Mouse (Mus musculus): ENCODE data around the gene Slc25a10.

Gene Slc25a10

DNA sequence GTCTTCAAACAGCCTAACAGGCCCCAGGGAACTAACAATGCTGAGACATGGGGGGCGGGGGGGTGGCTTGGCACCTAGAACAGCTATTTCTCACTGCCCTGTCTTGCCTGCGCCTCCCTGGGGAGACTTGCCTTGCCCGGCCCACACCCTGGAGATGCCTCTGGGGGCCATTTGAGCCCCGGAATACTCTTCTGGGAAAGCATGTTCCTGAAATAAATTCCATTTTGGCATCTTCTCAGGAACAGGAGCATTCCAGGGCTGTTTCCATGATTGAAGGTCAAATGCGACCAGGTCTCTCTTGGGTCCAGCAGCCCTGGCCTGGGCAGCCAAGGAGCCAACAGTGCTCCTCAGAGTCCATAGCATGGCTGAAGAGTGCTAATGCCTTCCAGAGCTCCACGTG lies 50.7 kb downstream of the Slc25a10 start:
- no peak for DNase-seq

DNA sequence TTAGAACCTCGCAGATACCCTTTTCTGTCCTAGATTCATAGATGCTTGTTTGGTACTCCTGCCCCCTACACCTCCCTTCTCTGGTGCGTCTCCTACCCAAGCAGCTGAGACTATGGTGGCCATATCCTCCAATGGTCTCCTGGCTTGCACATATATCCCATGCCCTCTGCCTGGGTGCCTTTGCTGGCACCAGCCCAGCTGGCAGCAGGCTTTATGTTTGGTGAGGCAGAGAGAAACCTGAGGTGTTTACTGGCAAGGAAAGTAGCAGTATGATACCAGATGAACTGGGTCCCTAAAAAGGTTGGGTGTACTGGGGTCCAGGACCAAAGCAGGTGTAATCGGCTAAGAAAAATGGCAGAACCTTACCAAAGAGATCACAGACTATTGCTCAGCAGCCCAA lies 54.3 kb downstream of the Slc25a10 start:
- DNase-seq: no peak

DNA sequence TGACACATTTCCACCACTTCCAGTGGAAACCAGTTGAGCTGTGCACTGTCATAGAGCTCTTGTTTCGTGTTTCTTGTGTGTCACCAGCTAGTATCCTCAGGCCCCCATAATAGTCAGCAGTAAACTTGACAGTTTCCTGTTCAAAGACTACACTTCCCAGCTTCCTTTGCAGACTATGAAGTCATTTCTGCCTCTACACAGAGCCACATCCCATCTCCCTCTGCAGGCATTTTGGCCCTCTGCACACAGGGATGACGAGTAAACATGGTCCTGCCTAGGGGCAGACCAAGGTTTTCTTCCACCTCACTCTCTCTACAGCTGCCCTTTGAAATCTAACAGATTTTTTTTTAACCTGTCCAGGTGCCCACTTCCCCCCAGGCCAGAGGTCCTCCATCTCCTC lies 55.8 kb downstream of the Slc25a10 start:
- DNase-seq: no peak

DNA sequence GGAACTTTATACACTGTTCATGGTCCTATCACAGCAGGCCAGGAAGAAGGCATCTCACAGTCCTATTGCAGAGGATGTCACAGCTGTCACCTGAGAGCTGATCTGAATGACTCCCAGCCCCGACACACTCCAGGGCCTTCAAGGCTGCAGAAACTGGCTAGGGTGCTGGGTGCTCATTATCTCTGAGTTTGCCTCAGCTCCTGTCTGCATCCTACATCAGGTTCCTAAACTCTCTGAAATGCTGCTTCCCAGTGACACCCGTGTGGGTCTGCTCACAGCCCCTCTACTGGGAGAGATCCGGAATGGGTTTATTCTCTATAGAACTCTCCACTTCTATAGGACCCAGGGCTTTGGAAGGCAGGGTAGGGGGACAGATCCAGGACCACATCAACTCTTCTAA lies 56.6 kb downstream of the Slc25a10 start:
- no peak for DNase-seq

DNA sequence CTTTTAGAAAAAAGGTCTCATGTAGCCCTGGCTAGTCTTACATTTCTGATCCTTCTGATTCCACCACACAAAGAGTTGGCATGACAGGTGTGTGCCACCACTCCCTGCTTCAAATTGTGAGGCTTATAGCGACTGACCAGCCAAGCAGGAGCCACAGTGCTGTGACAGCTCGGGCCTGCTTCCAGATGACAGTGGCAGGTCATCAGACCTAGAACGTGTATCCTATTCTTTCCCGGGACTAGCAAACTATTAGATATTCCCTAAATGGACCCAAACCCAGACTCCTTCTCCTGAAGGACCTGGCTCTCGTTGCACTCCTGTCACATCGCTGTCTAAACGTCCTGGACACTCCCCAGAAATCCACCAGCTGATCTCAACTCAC lies 57.1 kb downstream of the Slc25a10 start:
- DNase-seq: no peak
